Mouse (Mus musculus) myocyte (in vitro differentiated cells): Measurements from ENCODE around the gene Man1b1.

Experiments used
- CEBPB ChIP-seq: IDR thresholded peaks from 2 replicates; pipeline ENCODE4 v1.6.1; 2011; ENCODE audit warnings: mild to moderate bottlenecking, moderate library complexity; ENCODE audit not compliant: poor library complexity, insufficient read depth, severe bottlenecking
- E2F4 ChIP-seq: IDR thresholded peaks from one replicate; pipeline ENCODE4 v1.6.1; 2011; ENCODE audit warnings: mild to moderate bottlenecking, control low read depth, moderate library complexity; ENCODE audit not compliant: insufficient read depth
- MAX ChIP-seq: IDR thresholded peaks from one replicate; pipeline ENCODE4 v1.6.1; 2011; ENCODE audit warnings: low read depth, mild to moderate bottlenecking, control low read depth
- MYOD1 ChIP-seq, 3 experiments: IDR thresholded peaks; one replicate each; pipeline ENCODE4 v1.6.1; 2011; ENCODE audit warnings: control low read depth in 2 of 3, low read depth in 2 of 3, mild to moderate bottlenecking in 2 of 3, moderate library complexity in 1 of 3; ENCODE audit not compliant: insufficient read length in 2 of 3, control insufficient read depth in 1 of 3
- MYOG ChIP-seq, 3 experiments: IDR thresholded peaks; one replicate each; pipeline ENCODE4 v1.6.1; 2011; ENCODE audit warnings: control low read depth in 2 of 3, low read depth in 2 of 3, mild to moderate bottlenecking in 2 of 3; ENCODE audit not compliant: insufficient read length in 2 of 3, control insufficient read depth in 1 of 3, insufficient read depth in 1 of 3
- POLR2A ChIP-seq: IDR thresholded peaks from one replicate; pipeline ENCODE4 v1.6.1; 2011; ENCODE audit warnings: low read depth, mild to moderate bottlenecking, control low read depth, moderate library complexity; ENCODE audit not compliant: insufficient read length
- POLR2AphosphoS2 ChIP-seq: IDR thresholded peaks from one replicate; pipeline ENCODE4 v1.6.1; 2011; ENCODE audit warnings: low read depth, control low read depth; ENCODE audit not compliant: insufficient read length
- REST ChIP-seq: IDR thresholded peaks from one replicate; pipeline ENCODE4 v1.6.1; 2011; ENCODE audit warnings: mild to moderate bottlenecking, control low read depth, moderate library complexity; ENCODE audit not compliant: insufficient read depth, insufficient read length
- SRF ChIP-seq: IDR thresholded peaks from one replicate; pipeline ENCODE4 v1.6.1; 2011; ENCODE audit warnings: low read depth; ENCODE audit not compliant: control insufficient read depth, insufficient read length
- TCF12 ChIP-seq: IDR thresholded peaks from one replicate; pipeline ENCODE4 v1.6.1; 2011; ENCODE audit warnings: mild to moderate bottlenecking, control low read depth; ENCODE audit not compliant: poor library complexity, insufficient read depth, severe bottlenecking
- USF1 ChIP-seq: IDR thresholded peaks from one replicate; pipeline ENCODE4 v1.6.1; 2011; ENCODE audit warnings: low read depth, mild to moderate bottlenecking, control low read depth, moderate library complexity

DNA sequence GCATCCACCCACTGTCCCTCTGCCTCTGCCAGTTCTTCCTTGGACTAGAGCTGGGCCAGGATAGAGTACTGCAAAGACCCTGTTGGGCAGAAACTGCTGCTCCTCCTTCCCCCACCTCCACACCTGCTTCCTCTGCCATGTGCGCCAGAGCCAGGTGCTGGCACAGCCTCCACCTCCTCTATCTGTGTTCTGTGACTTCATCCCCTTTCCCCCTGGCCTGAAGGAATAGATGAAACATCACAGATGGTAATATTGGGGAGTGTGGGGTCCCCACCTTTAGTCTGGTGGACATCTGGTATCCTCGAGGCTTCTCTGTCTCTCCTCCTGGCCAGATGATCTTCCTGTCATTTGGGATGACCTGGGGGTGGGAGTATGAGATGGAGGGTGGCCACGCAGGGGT lies 28.7 kb upstream of the Man1b1 start:
- TF ChIP-seq USF1: no peak
- no peak for TF ChIP-seq MAX
- TF ChIP-seq CEBPB: no peak
- no peak for TF ChIP-seq E2F4
- TF ChIP-seq REST: no peak
- TF ChIP-seq POLR2A: no peak
- no peak for TF ChIP-seq TCF12
- no peak for TF ChIP-seq POLR2AphosphoS2
- no peak for TF ChIP-seq MYOG (IDR thresholded peaks at IDR 0.05; ENCODE audit: control insufficient read depth in 1 of 3, insufficient read depth in 1 of 3, insufficient read length in 2 of 3, low read depth in 2 of 3)
- no peak for TF ChIP-seq MYOD1 (IDR thresholded peaks at IDR 0.05; ENCODE audit: control insufficient read depth in 1 of 3, insufficient read length in 2 of 3, low read depth in 2 of 3)
- TF ChIP-seq SRF: no peak
